Mouse (Mus musculus): ENCODE data around the gene Zfp385c.
"Not testable (repeated sequence)": the region's sequence is repeated elsewhere in the genome, so short reads cannot be mapped to it uniquely, and the experiment has no call there.

Zfp385c gene

DNA sequence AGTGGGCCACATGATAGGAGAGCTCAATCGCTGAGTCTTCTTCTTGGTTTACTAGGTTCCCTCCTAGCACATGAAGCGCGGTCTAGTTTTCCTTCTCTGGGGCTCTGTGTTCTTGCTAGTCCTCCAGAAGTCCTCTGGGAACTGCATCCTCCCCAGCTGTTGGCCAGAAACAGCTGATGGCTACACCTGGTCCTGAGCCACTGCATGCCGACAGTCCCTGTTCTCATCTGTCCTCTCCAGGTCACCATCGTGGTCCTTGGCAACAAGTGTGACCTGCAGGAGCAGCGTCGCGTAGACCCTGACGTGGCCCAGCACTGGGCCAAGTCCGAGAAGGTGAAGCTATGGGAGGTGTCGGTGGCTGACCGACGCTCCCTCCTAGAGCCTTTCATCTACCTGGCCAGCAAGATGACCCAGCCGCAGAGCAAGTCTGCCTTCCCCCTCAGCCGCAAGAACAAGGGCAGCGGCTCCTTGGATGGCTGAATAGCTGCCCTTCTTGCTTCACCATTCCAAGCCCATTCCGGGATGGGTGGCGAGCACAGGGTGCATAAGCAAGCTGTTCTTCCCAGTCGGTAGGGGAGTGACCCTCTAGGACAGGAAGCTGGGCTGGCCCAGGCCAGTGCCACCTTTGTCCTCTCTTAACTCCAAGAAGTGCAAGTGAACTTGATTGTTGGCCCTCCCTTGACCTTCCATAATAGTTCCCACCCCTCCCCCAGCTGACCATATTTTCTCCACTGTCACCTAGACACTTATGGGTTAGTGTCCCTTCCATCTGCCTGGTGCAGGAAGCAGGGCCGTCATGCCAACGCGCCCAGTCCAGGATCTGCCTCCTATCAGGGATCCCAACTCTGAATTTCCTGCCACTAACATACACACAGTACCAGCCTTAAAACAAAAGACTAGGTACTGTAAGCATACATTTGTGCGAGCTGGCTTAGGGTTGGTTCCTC is 66.2 kb downstream of the Zfp385c start:
- no peak for DNase-seq

DNA sequence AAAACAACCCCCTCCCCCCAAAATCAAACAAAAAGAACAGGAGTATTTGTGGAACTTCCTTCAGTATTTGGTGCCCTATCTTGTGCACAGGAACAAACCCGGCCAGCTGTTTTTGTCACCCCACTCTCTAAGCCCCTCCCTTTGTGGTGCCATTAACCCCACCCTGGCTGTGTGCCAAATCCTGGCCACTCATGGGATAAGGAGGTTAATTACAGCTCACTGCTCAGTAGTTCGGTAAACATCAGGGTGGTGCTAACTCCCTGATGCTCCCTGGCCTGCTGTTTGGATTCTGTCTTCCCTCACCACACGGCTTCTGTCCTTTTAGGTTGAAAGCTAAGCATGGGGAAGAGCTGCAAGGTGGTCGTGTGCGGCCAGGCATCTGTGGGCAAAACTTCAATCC is 68.4 kb downstream of the Zfp385c start:
- DNase-seq, result peak; percentile 73

DNA sequence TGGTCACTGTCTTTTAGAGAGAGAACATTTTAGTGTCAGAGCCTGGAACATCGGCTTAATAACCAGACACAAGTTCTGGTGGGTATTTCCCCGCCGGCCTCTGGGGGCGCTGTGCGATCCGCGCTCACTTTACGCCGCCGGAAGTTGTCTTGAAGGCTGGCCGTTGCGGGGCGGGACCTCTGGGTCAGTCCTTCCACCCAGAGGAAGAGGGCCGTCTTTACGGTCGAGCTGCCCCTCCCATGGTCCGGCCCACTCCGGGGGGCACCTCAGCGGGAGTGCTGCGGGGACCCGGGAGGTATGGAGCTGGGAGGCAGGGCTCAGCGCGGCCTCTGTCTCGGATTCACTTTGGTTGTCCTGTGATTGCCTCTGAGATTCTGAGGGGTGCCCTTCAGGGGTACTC is 69.5 kb downstream of the Zfp385c start:
- DNase-seq, result peak; percentile 98

DNA sequence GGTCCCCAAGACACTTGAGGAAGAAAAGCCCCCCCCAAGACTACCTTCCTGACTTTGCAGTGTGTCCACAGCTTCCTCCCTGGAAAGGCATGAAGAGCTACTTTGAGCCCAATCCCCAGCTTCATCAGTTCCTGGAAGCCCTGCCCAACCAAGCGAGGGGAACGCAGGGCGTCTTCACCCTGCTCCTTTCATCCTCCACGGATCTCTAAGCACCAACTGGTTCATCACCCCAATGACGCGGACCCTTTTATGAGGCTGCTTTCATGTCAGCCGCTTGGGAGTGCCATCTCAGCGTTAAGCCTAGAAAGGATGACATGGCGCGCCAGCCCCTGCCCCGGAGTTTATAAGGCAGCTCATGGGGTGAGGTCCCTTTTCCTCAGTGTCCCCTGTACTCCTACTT is 72.3 kb downstream of the Zfp385c start, which contains the start of gene Dnajc7:
Gene Dnajc7 (minus strand): TSS at position 187 of the 400 bp plus-strand sequence.
- DNase-seq, result no peak

DNA sequence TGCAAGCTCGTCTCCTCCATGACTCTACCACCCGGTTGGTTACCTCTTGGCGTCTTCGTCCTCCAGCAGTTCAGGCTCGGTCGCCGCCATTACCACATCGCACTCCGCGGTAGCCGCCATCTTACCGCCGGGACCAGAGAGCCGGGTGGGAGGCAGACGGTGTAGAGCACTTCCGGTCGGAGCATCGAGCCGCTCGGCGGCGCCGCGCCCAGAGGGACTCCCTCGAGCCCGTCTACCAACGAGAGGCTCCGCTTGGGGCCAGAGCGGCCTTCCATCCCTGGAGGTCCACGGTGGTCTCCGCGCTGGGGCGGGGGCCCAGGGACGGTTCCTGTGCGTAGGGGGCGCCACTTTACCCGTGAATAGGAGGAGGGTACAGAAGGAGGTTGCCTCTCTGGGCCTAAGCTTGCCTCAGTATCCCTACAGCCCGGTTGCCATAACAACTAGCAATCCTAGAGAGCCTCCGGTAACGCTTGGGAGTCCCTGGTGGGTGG is 72.7 kb downstream of the Zfp385c start:
- DNase-seq, result peak; percentile 97

DNA sequence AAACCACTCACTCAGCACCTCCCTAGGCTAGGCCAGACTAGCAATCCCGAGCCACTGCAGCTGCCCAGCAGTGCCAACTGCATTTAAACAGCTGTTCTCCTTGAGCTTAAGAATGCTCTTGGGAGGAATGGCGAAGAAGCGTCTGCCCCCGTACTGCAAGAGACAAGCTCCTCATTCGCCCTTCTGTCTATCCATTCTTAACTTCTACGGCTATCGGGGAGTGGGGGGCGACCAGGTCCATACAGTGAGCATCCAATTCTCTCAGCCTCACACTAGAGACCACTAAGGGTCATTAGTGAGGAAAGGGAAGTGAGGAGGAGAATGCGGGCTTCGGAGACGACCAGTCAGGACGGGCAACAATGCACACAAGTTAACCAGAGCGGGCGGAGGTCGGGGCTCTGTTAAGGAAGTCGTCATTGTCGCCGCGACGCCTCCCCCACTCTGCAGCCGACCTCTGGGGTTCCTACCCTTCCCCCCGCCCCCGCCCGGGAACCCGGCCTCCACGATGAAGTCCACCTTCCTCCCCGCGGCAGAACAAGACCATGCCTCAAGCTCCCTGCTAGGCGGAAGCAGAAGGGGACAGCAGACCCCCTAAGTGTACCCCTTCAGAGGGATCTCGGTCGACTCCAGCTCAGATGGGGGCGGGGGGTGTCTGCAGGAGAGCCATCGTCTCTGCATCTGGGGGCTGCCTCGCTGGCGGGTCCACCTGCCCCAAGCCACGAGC is 73.3 kb downstream of the Zfp385c start, which contains the start of gene Nkiras2:
Gene Nkiras2 (plus strand): TSS at position 484 of the 724 bp plus-strand sequence.
- DNase-seq, result peak; percentile 85

DNA sequence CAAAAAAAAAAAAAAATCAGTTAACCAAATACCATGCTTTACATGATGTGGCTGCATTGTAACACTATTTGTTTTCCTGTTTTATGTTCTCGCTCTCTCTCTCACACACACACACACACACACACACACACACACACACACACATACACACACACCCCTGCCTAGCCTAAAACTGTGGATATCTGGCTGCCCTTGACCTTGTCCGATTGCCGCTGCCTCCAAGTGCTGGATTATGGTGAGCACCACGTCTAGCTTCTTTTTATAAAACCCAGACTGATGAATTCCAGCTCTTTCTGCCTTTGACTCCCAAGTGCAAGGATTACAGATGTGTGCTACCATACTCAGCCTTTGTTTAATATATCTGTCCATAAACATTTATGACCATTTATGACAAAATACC is 74.8 kb downstream of the Zfp385c start:
- no peak for DNase-seq

DNA sequence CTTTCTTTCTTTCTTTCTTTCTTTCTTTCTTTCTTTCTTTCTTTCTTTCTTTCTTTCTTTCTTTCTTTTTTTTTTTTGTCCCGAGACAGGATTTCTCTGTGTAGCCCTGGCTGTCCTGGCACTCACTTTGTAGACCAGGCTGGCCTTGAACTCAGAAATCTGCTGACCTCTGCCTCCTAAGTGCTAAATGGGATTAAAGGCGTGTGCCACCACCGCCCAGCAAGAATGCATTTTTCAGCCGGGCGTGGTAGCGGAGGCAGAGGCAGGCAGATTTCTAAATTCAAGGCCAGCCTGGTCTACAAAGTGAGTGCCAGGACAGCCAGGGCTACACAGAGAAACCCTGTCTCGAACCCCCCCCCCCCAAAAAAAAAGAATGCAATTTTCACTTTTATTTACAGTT is 75.4 kb downstream of the Zfp385c start:
- not testable (repeated sequence) for DNase-seq

DNA sequence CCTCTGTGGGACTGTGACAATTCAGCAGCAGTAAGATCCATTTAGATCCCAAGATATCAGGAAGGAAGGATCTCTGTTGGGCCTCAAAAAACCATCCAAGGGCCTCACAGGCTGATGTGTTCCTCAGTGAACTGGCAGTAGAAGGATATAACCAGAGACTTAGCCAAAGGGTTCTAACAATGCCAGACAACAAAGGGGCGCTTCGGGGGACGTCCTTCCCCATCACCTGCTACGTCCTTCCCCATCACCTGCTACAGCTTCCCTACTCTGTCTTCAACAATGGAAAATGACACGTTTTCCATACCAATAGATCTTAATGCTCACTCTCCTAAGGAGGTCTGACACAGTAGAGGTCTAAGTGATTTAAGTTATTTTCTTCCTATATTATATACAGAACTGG is 75.9 kb downstream of the Zfp385c start:
- DNase-seq, result no peak

DNA sequence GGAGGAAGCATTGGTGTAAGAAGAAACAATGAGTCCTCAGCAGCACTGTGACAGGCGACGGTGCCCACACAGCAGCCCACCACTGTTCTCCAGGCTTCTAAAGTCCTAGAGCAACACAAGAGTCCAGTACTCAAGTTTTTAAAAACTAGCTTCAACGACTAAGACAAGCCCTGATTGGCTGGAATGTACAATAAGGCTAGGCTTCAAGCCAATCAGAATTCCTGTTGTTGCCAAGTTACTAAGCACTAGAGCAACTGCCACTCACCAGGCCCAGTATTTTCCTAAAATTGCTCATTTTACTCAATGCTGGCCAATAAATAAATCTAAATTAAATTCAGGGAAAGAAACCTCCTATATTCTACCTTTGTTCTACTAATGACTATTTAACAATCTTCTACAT is 79.0 kb downstream of the Zfp385c start:
- peak; percentile 67 for DNase-seq

DNA sequence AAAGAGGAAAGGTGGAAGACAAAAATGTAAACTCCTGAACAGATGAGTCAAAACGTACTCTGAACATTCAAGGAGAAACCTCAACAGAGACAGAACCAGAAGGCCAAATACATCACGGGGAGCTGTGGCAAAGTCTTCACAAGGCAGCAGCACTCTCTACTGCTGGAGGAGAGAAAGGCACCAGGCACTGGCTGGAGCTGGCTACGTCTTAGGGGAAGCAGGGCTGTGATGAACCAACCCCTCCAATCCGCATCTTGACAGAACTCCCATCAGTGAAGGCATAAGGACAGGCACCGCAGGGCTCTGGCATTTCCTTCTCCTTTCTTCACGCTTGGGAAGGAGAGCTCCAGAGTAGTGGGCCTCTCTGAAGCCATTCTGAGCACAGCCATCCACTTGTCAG is 80.6 kb downstream of the Zfp385c start:
- DNase-seq, result no peak

DNA sequence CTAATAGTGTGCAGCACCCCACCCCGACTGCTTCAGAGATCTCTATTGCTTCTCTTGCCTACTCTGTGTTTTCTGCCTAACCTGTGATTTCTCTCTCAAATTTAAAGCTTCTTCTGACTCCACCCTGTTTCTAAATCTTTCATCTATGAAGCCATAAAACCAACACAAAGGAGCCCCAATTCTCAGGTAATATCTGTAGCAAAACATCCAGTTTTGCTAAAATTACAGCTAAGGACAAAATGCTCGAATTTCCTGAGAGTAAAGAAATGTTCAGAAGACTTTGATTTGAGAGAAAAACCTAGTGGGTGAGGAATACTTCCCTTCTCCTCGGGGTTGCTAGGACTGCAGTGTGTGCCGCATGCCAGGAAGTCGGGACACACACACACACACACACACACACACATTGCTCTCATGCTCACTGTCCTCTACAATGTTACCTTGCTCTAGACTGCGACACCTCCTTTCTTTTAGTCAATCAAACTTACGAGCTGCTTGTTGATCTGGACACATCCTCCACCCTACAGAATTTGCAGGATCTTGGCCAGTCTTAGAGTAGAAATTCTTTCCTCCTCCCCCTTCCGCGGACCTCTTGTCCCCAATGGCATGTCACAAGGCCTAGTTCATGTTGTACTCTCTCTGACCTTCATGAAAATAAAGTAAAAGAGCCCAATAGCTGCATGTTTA is 82.1 kb downstream of the Zfp385c start:
- DNase-seq, result peak; percentile 25

DNA sequence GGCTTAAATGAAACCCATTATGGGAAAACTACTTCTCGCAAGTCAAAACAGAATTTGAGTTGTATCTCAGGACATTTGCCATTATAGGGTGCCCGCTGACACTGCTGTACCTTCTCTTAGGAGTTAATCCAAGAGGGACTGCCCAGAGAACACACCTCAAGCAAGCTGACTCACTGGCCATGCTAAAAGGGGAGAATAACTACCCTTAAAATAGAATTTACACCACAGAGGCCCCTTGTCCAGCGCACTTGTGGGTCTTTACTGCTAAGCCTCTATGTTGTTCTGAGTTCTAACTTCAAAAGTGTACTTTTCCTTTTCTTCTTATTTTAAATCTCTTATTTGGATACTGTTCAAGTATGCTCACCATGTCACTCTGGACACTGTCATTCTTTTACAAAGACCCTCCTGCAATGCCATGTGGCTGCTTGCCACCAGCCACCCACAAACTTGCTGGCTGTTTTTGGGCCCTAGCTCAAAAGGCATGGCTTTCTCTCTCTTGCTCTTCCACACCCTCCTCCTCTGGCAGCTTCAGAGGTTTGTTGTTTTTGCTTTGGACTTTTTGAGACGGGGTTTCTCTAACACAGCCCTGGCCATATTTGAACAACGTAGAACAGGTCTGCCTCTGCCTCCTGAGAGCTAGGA is 82.8 kb downstream of the Zfp385c start:
- peak; percentile 35 for DNase-seq

DNA sequence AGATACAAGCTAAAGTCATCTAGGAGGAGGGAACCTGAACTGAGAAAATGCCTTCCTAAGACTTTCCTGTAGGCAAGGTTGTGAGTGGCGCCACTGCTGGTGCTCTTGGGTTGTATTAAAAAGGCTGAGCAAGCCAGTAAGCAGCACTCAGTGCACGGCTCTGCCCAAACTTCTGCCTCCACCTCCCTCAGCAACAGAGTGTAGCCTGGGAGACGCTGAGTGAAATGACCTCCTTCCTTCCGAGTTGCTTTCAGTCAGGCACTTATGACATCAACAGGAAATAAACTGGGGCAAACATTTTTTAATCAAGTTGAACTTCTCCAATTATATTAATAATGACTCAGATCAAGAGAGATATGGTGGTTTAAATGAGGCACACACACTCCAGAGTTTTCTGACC is 83.5 kb downstream of the Zfp385c start:
- DNase-seq, result no peak

DNA sequence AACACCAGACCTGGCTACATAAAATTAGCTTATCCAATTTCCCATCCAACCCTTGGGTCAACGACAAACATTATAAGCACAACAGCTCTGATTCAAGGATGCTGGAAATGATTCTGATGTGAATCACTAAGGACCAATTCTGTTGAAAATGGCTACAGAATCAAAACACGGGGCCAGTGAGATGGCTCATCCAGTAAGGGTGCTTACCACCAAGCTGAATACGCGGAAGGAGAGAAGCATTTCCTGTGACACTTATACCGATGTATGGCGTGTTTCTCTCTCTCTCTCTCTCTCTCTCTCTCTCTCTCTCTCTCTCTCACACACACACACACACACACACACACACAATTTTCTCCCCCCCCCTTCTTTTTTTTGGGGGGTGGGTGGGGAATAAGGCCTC is 85.1 kb downstream of the Zfp385c start:
- no peak for DNase-seq

DNA sequence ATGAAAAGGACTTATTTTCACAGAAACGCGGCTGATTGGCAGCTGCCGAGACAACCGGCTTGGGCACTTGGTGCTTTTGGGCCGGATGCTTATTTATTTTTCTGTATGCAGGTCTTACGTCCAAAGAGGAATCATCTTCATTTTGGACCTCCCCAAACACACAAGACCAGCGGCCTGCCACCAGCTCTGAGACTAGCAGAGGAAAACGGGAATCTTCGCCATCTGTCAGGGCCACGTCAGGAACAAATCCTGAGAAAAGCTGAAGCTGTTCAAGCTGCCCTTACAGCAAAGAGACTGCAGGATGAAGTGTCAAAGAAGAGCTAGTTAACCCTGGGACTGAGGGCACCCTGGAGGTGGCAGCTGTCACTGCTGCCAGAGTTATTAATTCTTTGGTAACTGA is 86.8 kb downstream of the Zfp385c start:
- DNase-seq, result no peak

DNA sequence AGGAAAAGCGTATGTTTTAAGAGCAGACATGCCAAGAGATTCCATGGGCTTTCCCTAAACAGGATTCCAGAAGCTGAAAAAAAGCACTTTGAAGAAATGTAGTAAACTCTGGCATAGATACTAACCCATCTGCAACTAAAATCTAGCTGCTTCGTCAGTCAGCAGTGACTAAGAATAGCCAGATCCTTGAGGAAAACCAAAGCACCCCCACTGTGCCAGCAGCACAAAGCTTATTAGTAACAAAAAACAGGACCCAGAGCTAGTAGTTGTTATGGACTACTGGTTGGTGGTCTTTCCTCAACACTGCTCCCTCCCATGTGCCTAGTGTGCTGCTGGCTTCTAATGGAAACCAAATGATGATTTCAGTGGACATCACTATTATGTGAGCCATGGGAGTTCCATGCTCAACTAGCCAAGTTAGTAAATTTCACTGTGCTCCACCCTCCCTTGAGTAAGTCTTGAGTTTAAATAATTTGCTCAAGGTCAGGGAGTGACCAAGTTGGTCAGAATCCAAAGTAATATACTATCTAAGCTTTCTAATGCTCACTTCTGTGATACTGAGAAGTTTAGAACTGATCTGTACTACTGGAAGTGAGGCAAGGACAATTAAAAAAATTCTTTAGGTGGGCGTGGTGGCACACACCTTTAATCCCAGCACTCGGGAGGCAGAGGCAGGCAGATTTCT is 87.8 kb downstream of the Zfp385c start:
- no peak for DNase-seq

DNA sequence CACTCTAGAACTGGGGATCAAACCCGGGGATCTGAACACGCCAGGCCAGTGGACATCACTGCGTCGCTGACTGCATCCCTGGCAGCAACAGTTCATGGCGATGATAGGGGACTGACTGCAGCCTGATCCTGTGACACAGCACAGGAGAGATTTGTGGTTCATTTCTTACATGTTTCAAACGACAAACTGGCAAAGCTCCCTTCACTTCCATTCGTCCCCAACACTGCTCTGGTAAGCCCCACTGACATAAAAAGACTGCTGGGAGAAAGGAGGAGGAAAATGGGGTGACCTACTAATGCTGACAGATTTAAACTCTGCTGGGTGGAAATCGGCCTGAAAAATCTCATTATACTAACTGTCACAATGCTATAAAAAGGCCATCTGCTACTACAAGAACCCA is 88.4 kb downstream of the Zfp385c start:
- no peak for DNase-seq

DNA sequence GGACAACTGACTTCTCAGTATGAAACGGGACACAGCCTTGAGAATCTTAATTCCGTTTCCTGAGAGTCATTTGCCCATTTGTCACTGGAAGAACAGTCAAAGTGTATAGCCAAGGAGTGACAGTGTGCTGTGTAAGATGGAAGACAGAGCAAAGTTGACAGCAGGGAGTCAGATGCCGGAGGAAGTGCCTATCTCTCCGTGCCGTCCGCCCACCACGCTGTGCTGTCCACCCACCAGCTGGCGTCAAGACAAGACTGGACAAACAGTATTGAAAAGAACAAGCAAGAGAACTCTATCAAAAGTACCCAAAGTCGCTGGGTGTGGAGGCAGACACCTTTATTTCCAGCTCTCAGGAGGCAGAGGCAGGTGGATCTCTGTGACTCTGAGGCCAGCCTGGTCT is 89.1 kb downstream of the Zfp385c start:
- DNase-seq, result no peak

DNA sequence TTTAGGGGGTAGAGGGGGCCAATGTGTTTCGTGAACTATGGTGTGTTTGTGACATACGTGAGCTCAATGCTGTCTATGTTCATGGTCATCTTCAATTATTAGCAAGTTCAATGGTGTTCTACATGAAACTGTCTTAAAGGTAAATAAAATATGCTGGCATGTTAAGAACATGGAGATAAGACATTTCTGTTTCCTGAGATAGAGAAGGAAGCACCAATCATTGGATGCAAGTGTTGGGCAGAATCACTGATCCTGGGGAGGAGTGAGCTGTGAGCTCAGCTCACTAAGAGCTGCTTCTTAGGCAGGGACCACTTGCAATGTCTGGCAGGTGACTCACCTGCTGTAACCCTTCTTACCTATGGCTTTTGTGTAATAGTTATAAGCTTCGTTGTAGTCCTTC is 90.9 kb downstream of the Zfp385c start:
- DNase-seq, result no peak

DNA sequence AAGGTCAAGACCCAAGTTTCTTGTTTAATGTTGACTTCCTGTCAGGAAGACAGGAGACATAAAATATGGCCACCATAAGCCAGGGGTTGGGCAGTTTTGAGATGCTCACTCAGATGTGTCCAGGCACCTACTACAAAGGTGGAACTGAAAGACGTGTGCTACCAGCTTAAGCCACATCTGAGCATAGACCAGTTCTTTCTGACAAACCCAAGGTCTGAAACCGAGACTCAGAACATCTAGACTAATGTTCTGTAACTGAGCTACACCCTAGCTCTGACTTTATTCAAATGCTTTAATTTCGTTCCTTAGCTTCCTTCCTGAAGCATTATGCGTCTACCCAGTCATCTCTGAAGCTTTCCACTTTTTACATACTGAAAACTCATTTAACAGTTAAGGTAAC is 94.2 kb downstream of the Zfp385c start:
- DNase-seq, result no peak

DNA sequence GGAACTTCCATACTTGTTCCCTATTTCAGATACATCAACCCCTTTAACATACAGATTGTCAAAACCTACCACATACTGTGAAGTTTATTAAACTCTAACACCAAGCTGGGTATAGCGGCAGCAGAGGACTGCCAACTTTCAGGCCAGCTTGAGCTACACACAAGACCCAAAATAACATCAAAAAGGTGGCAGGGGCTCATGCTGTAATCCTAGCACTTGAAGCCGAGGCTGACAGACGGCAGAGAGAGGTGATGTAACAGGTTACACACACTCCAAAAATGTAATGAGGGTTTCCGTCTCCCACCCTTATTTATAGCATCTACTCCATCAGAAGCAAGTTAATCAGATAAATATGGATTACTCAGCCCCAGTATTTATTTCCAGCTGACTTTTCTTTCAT is 96.7 kb downstream of the Zfp385c start:
- DNase-seq, result no peak

All from lung, postnatal 10 days (tissue).